Mouse (Mus musculus) CH12.LX (cell line): ENCODE measurements around the gene Thtpa.

Experiments
- CTCF ChIP-seq, 2 experiments: IDR thresholded peaks in 1 of 2; conservative IDR thresholded peaks in 1 of 2; 2 replicates each; pipeline ENCODE4 v1.5.1; 2011 to 2012; ENCODE audit warnings: low read depth in 2 of 2, low read length in 2 of 2, improper control_type of control experiment in 1 of 2, inconsistent platforms in 1 of 2, mild to moderate bottlenecking in 1 of 2, moderate library complexity in 1 of 2
- EP300 ChIP-seq: IDR thresholded peaks from 2 replicates; pipeline ENCODE4 v1.6.1; 2011; ENCODE audit warnings: low read length, improper control_type of control experiment
- MAX ChIP-seq: IDR thresholded peaks from 2 replicates; pipeline ENCODE4 v1.6.1; 2011; ENCODE audit warnings: low read length, improper control_type of control experiment
- MEF2A ChIP-seq: IDR thresholded peaks from 2 replicates; pipeline ENCODE4 v1.6.1; 2014; ENCODE audit warnings: low read depth, mild to moderate bottlenecking, inconsistent platforms, low read length, improper control_type of control experiment, borderline replicate concordance
- MXI1 ChIP-seq: IDR thresholded peaks from 2 replicates; pipeline ENCODE4 v1.6.1; 2011; ENCODE audit warnings: mild to moderate bottlenecking, low read depth, low read length, improper control_type of control experiment
- POLR2A ChIP-seq: IDR thresholded peaks from 2 replicates; pipeline ENCODE4 v1.6.1; 2011; ENCODE audit warnings: low read depth, mild to moderate bottlenecking, improper control_type of control experiment, low read length
- SIN3A ChIP-seq: IDR thresholded peaks from 2 replicates; pipeline ENCODE4 v1.6.1; 2012; ENCODE audit warnings: low read length, improper control_type of control experiment, inconsistent platforms
- TBP ChIP-seq: conservative IDR thresholded peaks from 2 replicates; pipeline ENCODE4 v1.6.1; 2011; ENCODE audit warnings: low read depth, low read length, improper control_type of control experiment
- TCF12 ChIP-seq: IDR thresholded peaks from 2 replicates; pipeline ENCODE4 v1.6.1; 2014; ENCODE audit warnings: low read depth, mild to moderate bottlenecking, inconsistent platforms, low read length, improper control_type of control experiment
- USF2 ChIP-seq: conservative IDR thresholded peaks from 2 replicates; pipeline ENCODE4 v1.6.1; 2011; ENCODE audit warnings: low read depth, low read length, improper control_type of control experiment

- TF ChIP-seq USF2, result no peak
- TF ChIP-seq POLR2A, result no peak
- no peak for TF ChIP-seq SIN3A
- no peak for TF ChIP-seq CTCF (conservative IDR thresholded peaks at IDR 0.05 in 1 of 2, IDR thresholded peaks at IDR 0.05 in 1 of 2; ENCODE audit: low read depth in 2 of 2, low read length in 2 of 2)
- no peak for TF ChIP-seq MAX
- no peak for TF ChIP-seq MEF2A
- TF ChIP-seq TCF12, result no peak
- TF ChIP-seq EP300, result no peak
- TF ChIP-seq MXI1, result no peak
- no peak for TF ChIP-seq TBP
These were observed 40.3 kb upstream of the Thtpa start for GRCm38 (mm10) chr14:55054191-55054749.
